Mouse (Mus musculus) yolk sac, embryonic 10.5 days (tissue): ENCODE measurements at regions not wholly inside any gene's neighbourhood (a gene's known extent, or its start where the extent isn't known, plus 50 kb on each side); places are given as distances from the start of the nearest gene placed in this dataset.
"Not testable (repeated sequence)": the region's sequence is repeated elsewhere in the genome, so short reads cannot be mapped to it uniquely, and the experiment has no call there.

Source experiments
- DNase-seq: peaks from one replicate; pipeline ENCODE4 v3.0.0-alpha.2; 2017; ENCODE audit warnings: low spot score

DNA sequence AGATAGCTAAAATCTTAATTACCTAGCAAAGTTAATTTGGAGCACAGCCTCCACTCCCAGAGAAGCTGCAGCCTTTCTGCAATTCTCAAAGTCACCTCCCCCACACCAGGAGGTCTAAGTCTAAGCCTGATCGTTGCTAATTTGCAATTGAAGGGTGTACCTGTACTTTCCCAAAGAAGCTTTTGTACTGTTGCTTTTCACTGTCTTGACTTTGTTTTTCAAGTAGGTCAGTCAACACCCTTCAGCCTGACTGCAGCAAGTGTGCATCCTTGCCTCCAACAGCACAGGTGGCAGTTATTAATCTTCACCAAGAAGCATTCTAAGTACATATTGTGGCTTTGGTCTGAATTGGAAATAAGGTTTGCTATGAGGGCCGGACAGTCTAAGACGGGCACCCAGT lies 91.7 kb upstream of the Slc22a30 start:
- DNase-seq: not testable (repeated sequence)

- DNase-seq: not testable (repeated sequence)
These were observed 92.6 kb upstream of the Slc22a30 start for GRCm38 (mm10) chr19:8497526-8497925.

GRCm38 (mm10) chr19:8517721-8518120 lies 73.3 kb upstream of the Slc22a8 start:
- DNase-seq: not testable (repeated sequence)

- DNase-seq: peak; percentile 29
These were observed 72.8 kb upstream of the Slc22a8 start for GRCm38 (mm10) chr19:8518273-8518672.

DNA sequence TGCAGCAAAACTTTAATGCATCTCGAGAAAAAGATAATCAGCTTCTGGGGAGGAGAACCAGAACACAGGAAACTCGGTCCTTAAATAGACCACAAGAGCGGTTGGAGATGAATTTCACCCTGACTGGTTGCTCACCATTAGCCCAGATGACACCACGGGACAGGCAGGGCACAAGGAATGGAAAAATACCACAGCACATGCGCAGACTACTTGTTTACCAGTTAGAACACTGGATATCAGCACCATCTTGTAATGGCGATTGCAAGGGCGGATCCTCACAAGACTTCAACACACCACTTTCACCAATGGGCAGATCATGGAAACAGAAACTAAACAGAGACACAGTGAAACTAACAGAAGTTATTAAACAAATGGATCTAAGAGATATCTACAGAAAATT lies 72.1 kb upstream of the Slc22a8 start:
- DNase-seq: not testable (repeated sequence)

GRCm38 (mm10) chr19:8534597-8534996 lies 56.5 kb upstream of the Slc22a8 start:
- no peak for DNase-seq

DNA sequence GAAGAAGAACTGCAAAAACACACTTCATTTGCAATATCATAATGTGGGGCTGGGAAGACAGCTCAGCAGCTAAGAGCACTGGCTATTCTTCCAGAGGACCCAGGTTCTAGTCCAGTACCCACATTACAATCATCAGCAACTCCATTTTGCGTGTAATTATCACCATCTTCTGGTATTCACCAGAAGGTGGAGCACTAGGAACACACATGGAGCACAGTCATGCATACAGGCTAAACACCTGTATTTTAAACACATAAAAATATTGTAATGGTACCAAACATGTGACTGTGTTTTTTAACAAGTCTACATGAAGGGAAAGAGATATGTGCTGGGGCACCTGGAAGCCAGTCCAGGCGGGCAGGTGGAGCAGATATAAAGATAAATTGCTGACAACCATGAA lies 55.0 kb upstream of the Slc22a8 start:
- DNase-seq: no peak
